Mouse (Mus musculus) MEL (cell line): ENCODE results near the gene Tnpo1. TPM values are rescaled to one million over a fixed set of nuclear protein-coding genes. Genes with fewer than 3 reads are reported as not detected.

Source experiments
- DNase-seq: peaks from one replicate; pipeline ENCODE4 v3.0.0; 2011; ENCODE audit warnings: low read depth, low spot score
- H3K27ac ChIP-seq: 2 replicates; pipeline ENCODE4 v1.5.1; 2012; ENCODE audit warnings: low read depth, mild to moderate bottlenecking, control low read depth, low read length, moderate library complexity; ENCODE audit not compliant: control insufficient read depth
- H3K27me3 ChIP-seq, 2 experiments: fragments of 150-350 bp in 1 of 2; sonication (generic) in 1 of 2; 2 replicates each; pipeline ENCODE4 v1.6.1; 2012; ENCODE audit warnings: low read length in 2 of 2, mild to moderate bottlenecking in 2 of 2, improper control_type of control experiment in 1 of 2, moderate library complexity in 1 of 2; ENCODE audit not compliant: insufficient read depth in 2 of 2, control insufficient read depth in 1 of 2
- H3K36me3 ChIP-seq, 2 experiments: 2 replicates each; pipeline ENCODE4 v1.6.1; 2012 to 2014; ENCODE audit warnings: low read length in 2 of 2, improper control_type of control experiment in 1 of 2, inconsistent platforms in 1 of 2, mild to moderate bottlenecking in 1 of 2; ENCODE audit not compliant: insufficient read depth in 2 of 2, control insufficient read depth in 1 of 2
- H3K4me1 ChIP-seq, 2 experiments: fragments of 150-350 bp in 1 of 2; sonication (generic) in 1 of 2; 2 replicates each; pipeline ENCODE4 v1.6.1; 2012; ENCODE audit warnings: low read length in 2 of 2, improper control_type of control experiment in 1 of 2, mild to moderate bottlenecking in 1 of 2; ENCODE audit not compliant: insufficient read depth in 2 of 2, control insufficient read depth in 1 of 2
- H3K4me3 ChIP-seq, 2 experiments: fragments of 150-350 bp in 1 of 2; sonication (generic) in 1 of 2; 2 replicates each; pipeline ENCODE4 v1.5.1; 2012; ENCODE audit warnings: low read depth in 2 of 2, low read length in 2 of 2, mild to moderate bottlenecking in 2 of 2, moderate library complexity in 2 of 2, control low read depth in 1 of 2, improper control_type of control experiment in 1 of 2; ENCODE audit not compliant: control insufficient read depth in 1 of 2, insufficient read depth in 1 of 2
- H3K79me2 ChIP-seq: 2 replicates; pipeline ENCODE4 v1.6.1; 2012; ENCODE audit warnings: mild to moderate bottlenecking, low read length, moderate library complexity; ENCODE audit not compliant: control insufficient read depth, poor library complexity, insufficient read depth
- H3K9ac ChIP-seq: 2 replicates; pipeline ENCODE4 v1.6.1; 2012; ENCODE audit warnings: low read depth, mild to moderate bottlenecking, control low read depth, low read length, moderate library complexity; ENCODE audit not compliant: control insufficient read depth, poor library complexity, severe bottlenecking
- H3K9me3 ChIP-seq: fragments of 150-350 bp; sonication (generic); replicated peaks from 2 replicates; pipeline ENCODE4 v1.6.1; 2012; ENCODE audit warnings: mild to moderate bottlenecking, low read length, improper control_type of control experiment, moderate library complexity; ENCODE audit not compliant: insufficient read depth
- E2F4 ChIP-seq: IDR thresholded peaks from 2 replicates; pipeline ENCODE4 v1.6.1; 2011; ENCODE audit warnings: low read depth, low read length, improper control_type of control experiment, borderline replicate concordance
- ELF1 ChIP-seq: IDR thresholded peaks from 2 replicates; pipeline ENCODE4 v1.6.1; 2014; ENCODE audit warnings: low read depth, mild to moderate bottlenecking, inconsistent platforms, low read length, improper control_type of control experiment, moderate library complexity
- ETS1 ChIP-seq: IDR thresholded peaks from 2 replicates; pipeline ENCODE4 v1.6.1; 2012; ENCODE audit warnings: low read depth, mild to moderate bottlenecking, inconsistent platforms, low read length, improper control_type of control experiment, moderate library complexity
- MAFK ChIP-seq: IDR thresholded peaks from 2 replicates; pipeline ENCODE4 v1.6.1; 2011; ENCODE audit warnings: low read depth, mild to moderate bottlenecking, low read length, improper control_type of control experiment, borderline replicate concordance
- MAX ChIP-seq: IDR thresholded peaks from 2 replicates; pipeline ENCODE4 v1.6.1; 2011; ENCODE audit warnings: low read length, improper control_type of control experiment
- MXI1 ChIP-seq: IDR thresholded peaks from 2 replicates; pipeline ENCODE4 v1.6.1; 2011; ENCODE audit warnings: mild to moderate bottlenecking, low read depth, low read length, improper control_type of control experiment
- MYB ChIP-seq: IDR thresholded peaks from 2 replicates; pipeline ENCODE4 v1.6.1; 2011; ENCODE audit warnings: mild to moderate bottlenecking, low read depth, low read length, improper control_type of control experiment
- MYC ChIP-seq: IDR thresholded peaks from 2 replicates; pipeline ENCODE4 v1.6.1; 2011; ENCODE audit warnings: low read depth, mild to moderate bottlenecking, low read length, improper control_type of control experiment, moderate library complexity
- POLR2AphosphoS5 ChIP-seq: IDR thresholded peaks from 2 replicates; pipeline ENCODE4 v1.6.1; 2012; ENCODE audit warnings: low read depth, borderline replicate concordance, mild to moderate bottlenecking, inconsistent platforms, low read length, moderate library complexity, mixed read lengths
- RAD21 ChIP-seq: IDR thresholded peaks from 2 replicates; pipeline ENCODE4 v1.6.1; 2011; ENCODE audit warnings: mild to moderate bottlenecking, low read depth, low read length, improper control_type of control experiment
- RCOR1 ChIP-seq: IDR thresholded peaks from 2 replicates; pipeline ENCODE4 v1.6.1; 2012; ENCODE audit warnings: low read depth, mild to moderate bottlenecking, inconsistent platforms, low read length, improper control_type of control experiment
- SIN3A ChIP-seq: IDR thresholded peaks from 2 replicates; pipeline ENCODE4 v1.6.1; 2012; ENCODE audit warnings: low read length, improper control_type of control experiment, inconsistent platforms
- TBP ChIP-seq: IDR thresholded peaks from 2 replicates; pipeline ENCODE4 v1.8.0; 2011; ENCODE audit warnings: low read depth, low read length, improper control_type of control experiment
- TCF12 ChIP-seq: IDR thresholded peaks from 2 replicates; pipeline ENCODE4 v1.6.1; 2014; ENCODE audit warnings: low read depth, mild to moderate bottlenecking, inconsistent platforms, low read length, improper control_type of control experiment, moderate library complexity
- UBTF ChIP-seq: IDR thresholded peaks from 2 replicates; pipeline ENCODE4 v1.6.1; 2012; ENCODE audit warnings: low read depth, mild to moderate bottlenecking, inconsistent platforms, low read length, improper control_type of control experiment, moderate library complexity, borderline replicate concordance; ENCODE audit not compliant: insufficient read depth
- USF1 ChIP-seq: IDR thresholded peaks from 2 replicates; pipeline ENCODE4 v1.6.1; 2014; ENCODE audit warnings: low read depth, mild to moderate bottlenecking, inconsistent platforms, low read length, improper control_type of control experiment, moderate library complexity
- ZC3H11A ChIP-seq: IDR thresholded peaks from 2 replicates; pipeline ENCODE4 v1.6.1; 2012; ENCODE audit warnings: low read depth, mild to moderate bottlenecking, inconsistent platforms, low read length, improper control_type of control experiment
- ZMIZ1 ChIP-seq: IDR thresholded peaks from 2 replicates; pipeline ENCODE4 v1.6.1; 2012; ENCODE audit warnings: low read depth, mild to moderate bottlenecking, inconsistent platforms, low read length, improper control_type of control experiment, moderate library complexity
- ZNF384 ChIP-seq: IDR thresholded peaks from 2 replicates; pipeline ENCODE4 v1.6.1; 2012; ENCODE audit warnings: low read depth, mild to moderate bottlenecking, inconsistent platforms, low read length, improper control_type of control experiment
- polyA plus RNA-seq, 2 experiments: library from polyadenylated mRNA; stranded (reverse) in 1 of 2; unstranded in 1 of 2; fragments of >175 nt in 1 of 2; fragments of >200 nt in 1 of 2; gene quantifications; 2 replicates each; pipeline versions ENCODE4 v1.2.1 to v1.2.4; 2012; ENCODE audit warnings: low replicate concordance in 2 of 2, low read depth in 1 of 2; ENCODE audit not compliant: insufficient read length in 2 of 2, insufficient read depth in 1 of 2, missing spikeins in 1 of 2
- total RNA-seq: library from RNA; depleted of rRNA; stranded (reverse); fragments of 300-350 nt; gene quantifications from 2 replicates; pipeline ENCODE4 v1.2.3, GENCODE M21; 2012

Tnpo1 gene
- total and polyA plus RNA-seq, 3 experiments: 48.0 to 123 (median 89.6) TPM

DNA sequence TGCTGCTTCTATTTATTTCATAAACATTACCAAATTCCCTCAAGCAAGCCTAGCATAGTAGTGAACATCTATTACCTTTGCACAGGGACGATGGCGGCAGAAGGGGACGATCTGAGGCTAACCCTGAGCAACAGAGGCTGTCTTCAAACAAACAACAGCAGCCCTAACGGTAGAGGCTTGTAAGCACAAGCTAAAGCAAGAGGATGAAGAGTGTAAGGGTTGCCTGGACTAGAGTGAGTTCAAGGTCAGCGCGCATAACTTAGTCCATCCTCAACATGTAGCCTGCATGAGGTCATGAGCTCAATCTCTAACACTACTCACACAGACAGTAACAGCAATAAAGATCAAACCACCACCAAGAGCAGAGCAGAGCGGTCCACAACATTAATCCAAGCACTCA lies 4.9 kb downstream of the Tnpo1 start:
- DNase-seq: no peak
- peaks cover 1 to 8% of the 10 kb centered on the region in 2 experiments; a peak in 3 of 4 replicates for H3K36me3 ChIP-seq
- no peak for TF ChIP-seq USF1
- no peak for TF ChIP-seq MAFK
- no peak for TF ChIP-seq RCOR1
- no peak for TF ChIP-seq MYB
- TF ChIP-seq ELF1: no peak
- no peak for TF ChIP-seq MYC
- no peak for TF ChIP-seq SIN3A
- TF ChIP-seq UBTF: no peak
- TF ChIP-seq ZNF384: no peak
- TF ChIP-seq TBP: no peak
- TF ChIP-seq RAD21: no peak
- no peak for TF ChIP-seq ETS1
- H3K9ac ChIP-seq: no peak overlapping the region
- H3K27ac ChIP-seq: no peak overlapping the region
- H3K9me3 ChIP-seq: no peaks in the 10 kb centered on the region
- no peaks in the 10 kb centered on the region for H3K27me3 ChIP-seq
- peaks cover 0 to 2% of the 10 kb centered on the region in 2 experiments; a peak in 3 of 4 replicates for H3K4me1 ChIP-seq
- H3K4me3 ChIP-seq: no peak overlapping the region
- peaks cover 63% of the 10 kb centered on the region for H3K79me2 ChIP-seq

DNA sequence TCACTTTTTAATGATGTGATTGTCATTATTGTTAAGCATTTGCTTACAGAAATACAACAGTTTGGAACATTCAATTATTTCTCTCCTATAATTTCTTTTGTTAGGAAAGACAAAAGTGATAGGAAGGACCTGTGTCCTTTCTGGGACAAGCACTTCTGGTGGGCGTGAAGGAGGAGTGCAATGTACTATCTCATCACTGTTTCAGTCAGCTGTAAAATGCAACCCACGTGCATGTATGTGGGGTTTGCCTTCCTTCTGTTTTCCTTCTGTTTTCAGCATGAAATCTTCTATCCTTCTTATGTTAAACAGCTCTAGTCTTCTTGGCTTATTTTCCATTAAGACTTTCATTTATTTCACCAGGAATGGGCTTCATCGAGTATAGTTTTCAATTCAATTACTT lies 5.9 kb downstream of the Tnpo1 start:
- Histone ChIP-seq H3K9ac (no peak overlapping the region), H3K27ac (no peak overlapping the region), H3K9me3 (no peaks in the 10 kb centered on the region), H3K4me1 (peaks cover 0 to 2% of the 10 kb centered on the region in 2 experiments; a peak in 3 of 4 replicates), H3K27me3 (no peaks in the 10 kb centered on the region), H3K79me2 (peaks cover 59% of the 10 kb centered on the region), H3K36me3 (peaks cover 1 to 8% of the 10 kb centered on the region in 2 experiments; a peak in 3 of 4 replicates), H3K4me3 (no peak overlapping the region)
- DNase-seq: no peak
- TF ChIP-seq TBP: no peak
- TF ChIP-seq MAX: no peak
- no peak for TF ChIP-seq MYB
- no peak for TF ChIP-seq USF1
- TF ChIP-seq MYC: no peak
- TF ChIP-seq E2F4: no peak
- TF ChIP-seq TCF12: no peak
- no peak for TF ChIP-seq ZC3H11A
- no peak for TF ChIP-seq ZMIZ1
- TF ChIP-seq ELF1: no peak
- no peak for TF ChIP-seq POLR2AphosphoS5
- TF ChIP-seq MXI1: no peak
